Mouse (Mus musculus) gonadal fat pad, adult 2 months (tissue): ENCODE measurements around the gene Slit1. TPM values are rescaled to one million over a fixed set of nuclear protein-coding genes. Genes with fewer than 3 reads are reported as not detected.

Experiments used
- DNase-seq: peaks from one replicate; pipeline ENCODE4 v3.0.0-alpha.2; 2012; ENCODE audit warnings: low read depth
- polyA plus RNA-seq: library from polyadenylated mRNA; depleted of rRNA; stranded (reverse); fragments of >200 nt; gene quantifications from 2 replicates; pipeline ENCODE4 v1.2.3, GENCODE M21; 2012

Slit1 gene
- polyA plus RNA-seq, 1 experiment = 7.1 TPM

- no peak for DNase-seq
These were observed 87.5 kb downstream of the Slit1 start for GRCm38 (mm10) chr19:41655970-41656369.

- DNase-seq = no peak
These were observed 88.2 kb downstream of the Slit1 start for GRCm38 (mm10) chr19:41655089-41655783.

GRCm38 (mm10) chr19:41651967-41652366 lies 91.5 kb downstream of the Slit1 start:
- DNase-seq = no peak

DNA sequence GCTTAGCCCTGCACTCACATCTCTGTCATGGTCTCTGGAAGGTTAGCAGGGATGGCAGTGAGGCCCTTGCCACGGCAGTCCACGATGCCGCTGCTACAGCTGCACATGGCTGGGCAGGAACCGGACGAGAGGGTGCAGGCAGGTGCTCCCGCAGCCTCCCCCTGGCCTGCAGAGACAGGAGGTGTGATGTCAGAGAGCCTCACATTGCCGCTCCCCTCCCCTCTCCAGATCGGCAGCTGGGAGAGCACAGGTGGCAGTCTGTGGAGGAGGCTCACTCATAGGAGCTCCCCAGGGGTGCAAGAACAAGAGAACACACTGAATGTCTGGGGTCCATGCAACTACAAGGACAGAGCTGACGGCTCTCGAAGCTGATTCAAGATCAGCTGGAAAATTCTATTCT lies 94.1 kb downstream of the Slit1 start:
- no peak for DNase-seq

DNA sequence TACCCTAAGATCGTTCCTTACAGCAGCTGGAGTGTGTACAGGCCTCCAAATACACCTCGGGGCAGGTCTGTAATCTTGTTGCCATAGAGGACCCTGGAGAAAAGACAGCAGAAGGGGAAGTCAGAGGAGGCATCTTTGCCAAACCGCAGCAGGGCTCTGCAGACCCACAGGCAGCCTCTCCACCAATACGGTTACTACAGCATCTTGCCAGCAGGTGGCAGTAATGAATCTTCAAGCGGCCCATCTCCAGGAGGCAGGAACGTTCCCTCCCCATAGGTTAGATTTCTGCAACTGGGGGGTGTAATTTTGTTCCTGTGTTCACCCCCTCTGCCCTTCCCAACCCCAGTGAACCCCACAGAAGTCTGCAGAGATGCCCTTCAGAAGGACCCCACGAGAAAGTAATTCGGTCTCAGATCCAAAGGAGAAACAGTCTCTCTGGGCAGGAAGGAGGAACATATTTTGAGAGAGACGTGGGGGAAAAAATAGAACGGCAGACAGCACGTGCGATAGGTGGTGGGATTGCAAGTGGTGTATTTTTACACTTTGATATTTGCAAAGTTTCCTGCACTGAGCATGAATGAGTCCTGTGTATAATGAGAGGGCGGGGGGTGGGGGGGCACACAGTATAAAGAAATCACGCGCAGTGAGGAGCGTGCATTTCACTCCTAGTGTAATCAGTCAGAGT lies 96.4 kb downstream of the Slit1 start:
- no peak for DNase-seq

DNA sequence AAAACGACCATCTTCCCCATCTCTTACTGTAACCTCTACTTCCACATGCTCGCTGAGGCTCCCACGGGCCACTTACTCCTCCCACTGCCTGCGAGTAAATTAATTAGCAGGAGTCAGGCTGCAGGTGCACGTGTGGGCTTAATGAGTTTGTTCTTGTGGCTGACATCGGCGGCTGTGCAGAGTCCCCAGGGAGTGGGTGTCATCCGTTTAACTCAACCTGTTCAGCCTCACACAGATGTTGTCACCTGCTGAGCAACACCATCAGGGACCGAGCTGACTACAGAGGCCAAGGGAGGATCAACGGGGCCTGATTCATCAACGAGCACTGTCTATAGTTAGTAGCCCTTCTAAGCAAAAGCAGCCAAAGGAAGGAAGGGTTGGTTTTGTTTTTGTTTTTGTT lies 100.5 kb downstream of the Slit1 start:
- no peak for DNase-seq

DNA sequence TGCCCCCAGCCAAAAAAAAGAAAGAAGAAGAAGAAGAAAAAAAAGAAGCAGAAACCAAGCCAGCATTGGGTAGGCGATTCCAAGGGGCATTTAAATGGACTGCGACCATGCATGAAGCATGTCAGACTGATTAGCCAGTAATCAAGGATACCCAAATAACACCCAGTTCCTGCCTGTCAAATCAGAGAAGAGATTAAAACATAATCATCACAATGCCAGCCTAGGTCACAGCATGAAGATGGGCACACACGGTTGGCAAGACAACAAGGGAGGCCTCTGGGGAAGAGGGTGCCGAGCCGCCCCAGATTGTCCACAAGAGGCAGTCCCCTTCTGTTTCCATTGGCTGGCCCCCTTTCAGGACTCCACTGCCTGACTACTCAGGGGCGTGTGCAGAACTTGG lies 108.5 kb downstream of the Slit1 start:
- DNase-seq = no peak

- DNase-seq = no peak
These were observed 109.4 kb downstream of the Slit1 start for GRCm38 (mm10) chr19:41634099-41634498.

DNA sequence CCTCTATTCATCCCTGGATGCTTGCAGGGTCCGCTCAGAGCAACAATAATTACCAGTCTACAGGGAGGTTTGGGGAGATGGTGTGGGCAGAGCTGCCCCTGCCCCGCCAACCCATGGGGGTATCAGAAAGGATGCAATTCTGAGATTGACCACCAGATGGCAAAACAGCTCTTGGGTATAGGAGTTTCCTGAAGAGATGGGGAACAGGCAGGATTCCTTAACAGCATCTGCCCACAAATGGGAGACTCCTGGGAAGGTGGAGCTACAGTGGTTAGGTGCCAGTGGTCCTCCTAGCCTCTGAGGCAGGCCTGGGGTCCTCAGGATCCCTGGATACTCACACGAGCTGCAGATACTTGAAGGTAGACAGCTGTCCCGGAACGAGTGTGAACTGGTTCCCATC lies 113.9 kb downstream of the Slit1 start:
- DNase-seq = no peak

DNA sequence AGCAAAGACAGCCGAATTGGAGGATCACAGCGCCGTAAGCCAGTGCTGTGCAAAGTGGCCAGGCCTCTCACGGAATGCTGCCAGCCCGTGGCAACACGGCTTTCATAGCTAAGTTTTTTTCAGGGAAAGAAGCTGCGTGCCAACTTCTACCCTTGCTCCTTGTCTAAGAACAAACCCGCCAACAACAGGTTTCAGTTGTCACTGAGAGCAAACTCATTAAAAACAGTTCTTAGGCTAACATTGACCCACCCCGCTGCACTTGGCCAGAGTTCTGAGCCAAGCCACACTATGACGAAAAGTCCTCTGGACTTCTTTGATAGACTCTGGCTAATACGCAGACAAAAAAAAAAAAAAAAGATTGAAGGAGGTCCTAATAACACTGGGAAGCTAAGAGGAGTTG lies 114.5 kb downstream of the Slit1 start:
- no peak for DNase-seq

- no peak for DNase-seq
These were observed 122.9 kb downstream of the Slit1 start for GRCm38 (mm10) chr19:41620366-41621092.

- DNase-seq = no peak
These were observed 124.6 kb downstream of the Slit1 start for GRCm38 (mm10) chr19:41618771-41619385.

- DNase-seq = no peak
These were observed 125.3 kb downstream of the Slit1 start for GRCm38 (mm10) chr19:41618153-41618657.

DNA sequence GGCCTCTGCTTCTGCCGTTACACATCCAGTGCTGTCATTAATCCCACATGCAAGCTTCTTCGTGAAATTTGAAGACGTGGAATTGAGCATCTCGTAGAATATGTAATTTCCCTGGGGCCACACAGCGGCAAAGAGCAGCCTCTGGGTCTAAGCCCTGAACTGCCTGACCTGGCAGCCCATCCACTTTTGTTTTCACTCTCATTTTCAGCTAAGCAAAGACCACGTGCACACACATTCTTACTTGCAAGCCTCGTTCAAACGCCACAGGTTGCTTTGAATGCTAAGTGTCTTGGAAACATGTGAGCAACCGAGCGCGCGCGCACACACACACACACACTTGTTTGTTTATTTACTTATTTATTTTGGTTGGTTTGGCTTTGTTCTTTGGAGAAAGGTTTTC lies 126.4 kb downstream of the Slit1 start:
- DNase-seq = no peak

DNA sequence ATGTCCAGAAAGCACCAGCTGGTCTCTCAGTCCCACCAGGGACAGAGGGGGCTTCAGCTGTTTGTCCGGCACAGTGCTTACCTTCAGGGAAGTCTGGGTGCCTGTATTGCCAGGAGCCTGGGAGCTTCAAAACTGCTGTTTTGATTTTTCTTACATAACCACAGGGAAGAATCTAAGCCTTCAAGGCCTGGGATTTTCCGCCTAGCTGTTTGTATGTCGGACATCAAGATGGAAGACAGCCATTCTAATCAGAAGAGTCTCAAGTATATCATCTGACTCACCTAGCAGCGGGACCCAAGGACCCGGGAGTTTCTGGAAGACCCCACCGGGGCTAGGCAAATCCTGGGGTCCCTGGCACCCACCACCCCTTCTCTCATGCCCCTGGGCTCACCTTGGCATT lies 127.2 kb downstream of the Slit1 start:
- DNase-seq = no peak

DNA sequence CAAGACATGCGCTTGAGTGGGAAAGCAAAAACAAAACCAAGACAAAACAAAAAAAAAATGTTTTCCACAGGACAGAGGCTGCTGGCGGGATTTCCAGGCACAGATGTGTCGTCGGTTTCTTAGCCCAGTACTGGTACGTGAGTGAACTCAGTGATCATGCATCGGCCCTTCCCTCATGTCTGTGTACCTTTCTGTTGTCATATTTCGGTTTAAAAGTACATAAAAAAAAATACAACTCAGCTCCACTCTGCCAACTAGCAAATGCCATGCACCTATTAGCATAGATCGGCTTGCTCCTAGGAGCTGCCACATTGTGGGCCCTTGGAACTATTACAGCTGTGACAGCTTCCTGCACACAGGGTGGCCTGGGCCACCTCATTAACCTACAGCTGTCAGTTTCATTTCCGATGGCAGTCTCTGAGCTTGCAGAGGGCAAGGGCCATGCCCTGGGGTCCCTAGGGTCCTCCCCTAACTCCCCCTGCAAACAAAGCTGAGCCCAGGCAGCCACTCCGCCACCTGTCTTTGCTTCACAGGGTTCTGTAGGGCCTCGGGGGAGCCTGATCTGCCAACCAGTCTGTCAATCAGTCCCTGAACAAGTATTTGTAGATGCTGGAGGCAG lies 127.8 kb downstream of the Slit1 start:
- no peak for DNase-seq

DNA sequence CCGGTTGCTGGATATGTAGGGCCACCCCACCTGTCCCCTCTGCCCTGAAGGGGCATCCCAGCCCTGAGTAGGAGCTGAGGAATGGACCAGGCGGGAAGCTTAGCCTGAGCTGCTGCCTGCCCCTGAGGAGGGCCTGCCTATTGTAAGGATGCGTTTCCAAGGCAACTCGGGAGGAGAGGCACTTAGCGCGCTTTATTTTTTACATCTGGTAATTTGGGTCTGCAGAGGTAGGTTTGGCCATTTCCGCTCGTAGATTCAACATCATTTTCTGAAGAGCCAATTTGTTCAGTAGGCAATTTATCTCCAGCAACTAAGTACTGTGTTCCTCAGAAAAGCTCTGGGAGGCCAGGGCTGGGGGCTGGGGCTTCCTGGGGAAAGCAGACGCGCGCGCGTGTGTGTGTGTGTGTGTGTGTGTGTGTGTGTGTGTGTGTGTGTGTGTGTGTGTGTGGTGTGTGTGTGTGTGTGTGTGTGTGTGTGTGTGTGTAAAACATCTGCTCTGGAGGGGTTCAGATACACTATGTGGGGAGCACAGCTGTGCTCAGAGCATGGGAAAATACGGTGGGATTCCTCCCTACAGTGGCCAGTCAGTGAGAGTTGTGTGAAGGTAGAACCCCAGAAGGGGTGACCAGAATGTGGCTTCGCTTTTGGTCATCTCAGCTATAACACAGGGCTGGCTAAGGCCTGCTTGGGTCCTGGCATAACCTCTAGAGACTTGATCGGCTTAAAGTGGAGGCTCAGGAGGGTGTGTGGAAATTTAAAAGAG lies 130.0 kb downstream of the Slit1 start:
- DNase-seq = no peak

DNA sequence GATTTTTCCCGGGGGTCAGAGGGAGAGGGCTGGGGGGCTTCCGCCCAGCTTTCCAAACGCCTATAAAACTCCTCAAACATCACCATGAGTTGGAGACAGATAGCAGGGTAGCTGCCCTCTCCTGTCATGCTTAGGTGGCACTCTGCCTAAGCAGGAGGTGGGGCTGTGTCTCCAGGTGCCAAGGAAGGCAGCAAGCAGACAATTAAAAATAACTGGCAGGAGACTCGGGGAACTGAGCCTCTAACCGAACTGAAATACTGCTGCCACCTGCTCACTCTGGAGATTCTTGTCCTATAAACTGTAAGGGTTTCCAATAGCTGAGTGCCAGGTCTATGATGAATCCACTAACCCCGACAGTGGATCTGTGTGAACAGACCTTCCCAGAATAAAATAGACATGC lies 131.8 kb downstream of the Slit1 start:
- no peak for DNase-seq

DNA sequence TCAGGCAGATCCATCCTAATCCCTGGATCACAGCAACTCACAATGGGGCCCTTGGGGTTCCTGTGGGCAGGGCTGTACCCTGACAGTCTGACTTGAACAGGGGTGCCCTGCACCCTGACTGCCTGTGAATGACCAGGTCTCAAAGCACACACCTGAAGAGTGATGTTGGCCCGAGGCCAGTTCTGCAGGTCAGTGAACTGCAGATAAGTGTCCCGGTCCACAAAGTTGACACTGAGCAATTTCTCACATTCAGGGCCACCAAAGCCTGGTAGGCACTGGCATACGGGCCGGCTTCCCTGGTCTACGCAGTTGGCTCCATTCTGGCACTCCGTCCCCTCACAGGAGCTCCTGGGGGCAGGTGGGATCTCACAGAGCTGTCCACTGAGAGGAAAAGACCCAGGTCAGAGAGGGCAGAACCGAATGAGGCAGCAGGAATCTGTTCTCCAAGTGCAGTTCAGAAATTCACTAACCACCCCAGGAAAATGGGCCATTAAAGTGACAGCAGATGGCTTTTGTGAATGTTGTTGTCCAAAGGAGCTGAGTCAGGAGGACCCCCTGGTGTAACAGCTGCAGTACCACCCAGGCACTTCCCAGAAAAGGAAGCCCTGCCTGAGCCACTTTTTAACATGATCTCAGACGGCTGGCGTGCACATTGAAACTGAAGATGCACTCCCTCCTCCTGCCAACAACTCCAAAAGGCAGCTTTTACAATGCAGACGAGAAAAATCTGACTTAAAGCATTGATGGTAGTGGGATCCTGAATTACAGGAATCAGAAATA lies 137.1 kb downstream of the Slit1 start:
- no peak for DNase-seq

GRCm38 (mm10) chr19:41600647-41601046 lies 142.8 kb downstream of the Slit1 start:
- DNase-seq = no peak
